Mouse (Mus musculus) left cerebral cortex, postnatal 25 days (tissue): ENCODE measurements around the gene Klf9. TPM values are rescaled to one million over a fixed set of nuclear protein-coding genes. Genes with fewer than 3 reads are reported as not detected.
A peak's percentile ranks its signal among the peaks of the same experiment; 100 is the strongest.

Experiments
- DNase-seq, 2 experiments: peaks; one replicate each; pipeline ENCODE4 v3.0.0; 2022; ENCODE audit warnings: low spot score in 2 of 2, mixed read lengths in 1 of 2
- intact Hi-C: fragments of 180-260 bp; cut with DNase I; formaldehyde crosslinking; loops from one replicate; pipeline ENCODE4 v1.15.1; 2025
- total RNA-seq, 2 experiments: library from RNA; stranded (reverse); gene quantifications; 2 replicates each; pipeline ENCODE4 v1.2.3; 2021

Gene Klf9
- total RNA-seq: 100 to 1,000 TPM; 199 to 208 TPM

DNA sequence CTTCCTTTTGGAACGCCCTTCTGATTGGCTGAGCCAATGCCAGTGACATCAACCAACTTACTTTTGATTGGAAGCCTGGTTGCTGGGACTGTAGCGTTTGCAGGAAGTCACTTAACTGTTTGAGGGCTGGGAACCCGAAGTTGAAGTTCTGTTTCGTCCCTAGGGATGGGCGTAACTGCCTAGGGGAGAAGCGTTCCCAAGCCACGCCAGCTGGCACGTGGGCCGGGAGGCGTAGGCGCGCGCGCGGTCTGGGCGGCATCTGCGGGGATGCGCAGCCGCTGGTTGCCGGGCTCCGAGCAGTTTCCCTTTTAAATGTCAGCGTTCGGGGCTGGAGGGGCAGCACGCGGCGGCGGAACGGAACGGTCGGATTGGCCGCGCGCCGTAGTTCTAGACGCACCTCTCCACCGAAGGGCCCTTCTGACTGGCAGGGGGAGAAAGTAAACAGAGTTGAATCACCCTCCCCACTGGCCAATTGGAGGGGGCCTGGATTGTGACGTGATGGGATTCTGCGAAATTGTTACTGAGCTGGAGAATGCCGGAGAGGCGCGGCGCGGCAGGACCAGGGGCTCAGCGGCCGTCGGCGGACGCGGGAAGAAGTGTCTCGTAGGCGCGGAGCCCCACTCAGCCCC, at the start of gene Klf9:
Gene Klf9 (plus strand): TSS at position 538 of the 629 bp plus-strand sequence.
- intact Hi-C loops: loop anchor here (1.0 kb wide), 1 partner anchor 84 kb away; no protein-coding TSS in a partner anchor
- DNase-seq: peak; percentile 98 to 99

DNA sequence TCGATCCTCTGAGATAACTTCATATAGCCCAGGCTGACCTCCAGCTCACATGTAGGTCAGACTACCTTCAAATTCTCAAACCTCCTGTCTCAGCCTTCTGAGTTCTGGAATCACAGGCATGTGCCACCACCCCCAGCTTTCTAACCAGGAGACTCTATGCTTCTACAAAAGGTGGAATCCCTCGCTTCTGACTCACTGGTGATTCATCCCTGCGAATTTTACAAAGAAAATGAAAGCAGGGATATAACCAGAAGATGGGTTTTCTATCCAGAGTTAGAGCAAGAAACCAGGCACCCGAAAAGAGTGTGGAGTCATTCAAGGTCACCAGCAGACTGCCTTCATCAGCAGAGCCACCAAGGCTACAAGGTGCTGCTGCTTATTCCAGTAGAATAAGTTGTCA, 49.4 kb upstream of the Klf9 start:
- DNase-seq: peak; percentile 36 to 94
- intact Hi-C loops: loop anchor here (2.0 kb wide), 1 partner anchor 43 kb away; no protein-coding TSS in a partner anchor

DNA sequence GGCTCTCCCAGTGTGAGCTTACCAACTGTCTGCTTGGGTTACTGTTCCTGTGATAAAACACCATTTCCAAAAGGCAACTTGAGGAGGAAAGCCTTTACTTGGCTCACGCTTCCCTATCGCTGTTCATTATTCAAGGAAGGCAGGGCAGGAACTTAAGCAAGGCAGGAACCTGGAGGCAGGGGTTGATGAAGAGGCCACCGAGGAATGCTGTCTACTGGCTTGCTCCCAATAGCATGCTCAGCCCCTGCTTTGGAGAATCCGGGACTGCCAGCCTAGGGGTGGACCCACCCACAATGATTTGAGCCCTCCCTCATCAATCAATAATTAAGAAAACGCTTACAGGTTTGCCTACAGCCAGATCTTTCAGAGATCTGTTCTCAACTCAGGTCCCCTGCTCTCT, 47.5 kb upstream of the Klf9 start:
- intact Hi-C loops: no loop called here
- no peak for DNase-seq

DNA sequence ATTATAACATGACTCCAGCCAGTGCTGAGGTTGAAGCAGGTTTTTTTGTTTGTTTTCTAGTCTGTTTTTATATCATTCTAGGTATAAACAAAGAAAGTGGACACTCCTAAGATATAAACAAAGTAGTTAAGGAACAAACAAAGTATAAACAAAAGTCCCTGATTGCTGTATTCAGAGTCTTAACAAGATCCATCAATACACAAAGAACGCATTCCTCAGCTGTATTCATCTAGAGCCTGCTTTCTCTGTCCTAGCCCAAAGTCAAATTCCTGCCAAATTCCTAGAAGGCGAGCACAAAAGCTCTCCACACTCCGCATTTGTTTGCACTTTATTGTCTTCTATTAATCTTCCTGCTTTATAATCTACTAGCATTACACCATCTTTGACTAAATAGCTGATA, 46.1 kb upstream of the Klf9 start:
- intact Hi-C loops: no loop called here
- DNase-seq: no peak

DNA sequence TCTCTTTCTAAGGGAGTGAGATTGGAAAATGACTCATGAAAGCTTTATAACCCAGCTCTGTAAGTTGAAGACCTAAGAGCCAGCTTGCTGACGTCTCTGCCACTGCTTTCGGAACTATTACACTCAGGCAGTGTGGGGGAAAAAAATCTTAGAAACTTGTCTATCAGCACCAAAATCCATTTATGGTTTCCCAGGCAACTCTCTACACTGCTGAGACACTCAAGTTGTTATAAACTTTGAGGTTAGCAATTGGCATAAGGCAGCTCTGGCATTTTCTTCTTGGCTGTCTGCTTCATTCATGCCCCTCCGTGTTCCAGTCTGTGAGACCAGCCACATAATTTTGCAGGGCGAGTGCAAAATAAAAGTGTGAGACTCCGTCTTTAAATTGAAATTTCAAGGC, 34.2 kb upstream of the Klf9 start:
- intact Hi-C loops: no loop called here
- peak in 1 of 2 experiments; percentile 50 for DNase-seq

DNA sequence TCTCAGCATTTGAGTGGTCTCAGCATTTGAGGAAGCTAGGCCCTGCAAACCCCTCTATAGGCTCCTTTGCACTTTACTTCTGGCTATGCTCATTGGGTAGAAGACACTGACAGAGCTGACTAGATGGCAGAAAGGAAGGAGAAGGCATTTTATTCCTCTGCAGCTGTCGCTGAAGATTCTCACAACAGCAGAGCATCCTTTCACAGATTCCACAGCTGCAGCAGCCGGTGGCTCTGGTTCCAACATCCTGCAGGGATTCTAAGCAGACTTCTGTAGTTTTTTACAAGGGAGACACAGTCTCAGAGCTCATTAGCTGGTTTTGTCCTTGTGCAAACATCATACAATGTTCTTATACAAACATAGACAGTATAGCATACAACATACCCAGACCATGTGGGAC, 33.7 kb upstream of the Klf9 start:
- intact Hi-C loops: no loop called here
- peak; percentile 19 to 38 for DNase-seq

DNA sequence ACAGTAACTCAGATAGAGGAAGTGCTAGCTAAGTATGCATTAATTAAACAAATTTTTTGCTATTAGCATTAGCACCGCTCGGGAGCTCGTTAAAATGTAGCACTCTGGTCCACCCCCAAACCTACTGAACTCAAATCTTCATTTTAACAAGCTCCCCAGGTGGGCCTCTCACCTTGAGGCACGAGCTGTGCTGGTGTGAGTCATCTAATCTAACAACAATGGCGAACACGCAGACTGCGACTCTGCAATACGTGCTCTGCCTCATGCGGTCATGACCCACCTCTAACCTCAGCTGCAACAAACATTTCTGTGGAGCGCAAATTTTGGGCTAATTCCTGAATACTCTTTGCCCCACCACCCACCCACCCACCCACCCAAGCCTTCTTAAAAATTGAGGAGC, 19.2 kb upstream of the Klf9 start:
- intact Hi-C loops: no loop called here
- DNase-seq: no peak

DNA sequence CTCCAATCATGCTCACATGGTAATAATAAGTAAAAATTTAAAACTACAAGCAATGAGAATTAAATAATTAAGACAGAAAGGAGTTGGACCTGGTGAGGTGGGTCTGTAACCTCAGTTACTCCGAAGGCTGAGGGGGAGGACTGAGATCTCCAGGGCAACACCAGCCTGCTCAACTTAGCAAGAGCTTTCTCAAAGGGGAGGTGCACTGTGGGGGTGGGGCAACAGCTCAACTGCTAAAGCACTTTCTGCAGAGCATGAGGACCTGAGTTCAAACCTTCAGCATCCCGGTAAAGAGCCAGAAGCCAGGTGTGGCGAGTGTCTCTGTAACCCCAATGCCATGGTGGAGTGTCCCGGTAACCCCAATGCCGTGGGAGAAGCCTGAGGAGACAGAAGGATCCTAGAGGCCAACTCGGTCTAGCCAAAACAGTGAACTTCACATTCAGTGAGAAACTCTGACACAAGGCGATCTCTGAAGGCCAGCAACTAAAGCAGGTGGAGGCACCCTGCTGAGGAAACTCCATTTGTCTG, 16.9 kb upstream of the Klf9 start:
- intact Hi-C loops: no loop called here
- DNase-seq: no peak

DNA sequence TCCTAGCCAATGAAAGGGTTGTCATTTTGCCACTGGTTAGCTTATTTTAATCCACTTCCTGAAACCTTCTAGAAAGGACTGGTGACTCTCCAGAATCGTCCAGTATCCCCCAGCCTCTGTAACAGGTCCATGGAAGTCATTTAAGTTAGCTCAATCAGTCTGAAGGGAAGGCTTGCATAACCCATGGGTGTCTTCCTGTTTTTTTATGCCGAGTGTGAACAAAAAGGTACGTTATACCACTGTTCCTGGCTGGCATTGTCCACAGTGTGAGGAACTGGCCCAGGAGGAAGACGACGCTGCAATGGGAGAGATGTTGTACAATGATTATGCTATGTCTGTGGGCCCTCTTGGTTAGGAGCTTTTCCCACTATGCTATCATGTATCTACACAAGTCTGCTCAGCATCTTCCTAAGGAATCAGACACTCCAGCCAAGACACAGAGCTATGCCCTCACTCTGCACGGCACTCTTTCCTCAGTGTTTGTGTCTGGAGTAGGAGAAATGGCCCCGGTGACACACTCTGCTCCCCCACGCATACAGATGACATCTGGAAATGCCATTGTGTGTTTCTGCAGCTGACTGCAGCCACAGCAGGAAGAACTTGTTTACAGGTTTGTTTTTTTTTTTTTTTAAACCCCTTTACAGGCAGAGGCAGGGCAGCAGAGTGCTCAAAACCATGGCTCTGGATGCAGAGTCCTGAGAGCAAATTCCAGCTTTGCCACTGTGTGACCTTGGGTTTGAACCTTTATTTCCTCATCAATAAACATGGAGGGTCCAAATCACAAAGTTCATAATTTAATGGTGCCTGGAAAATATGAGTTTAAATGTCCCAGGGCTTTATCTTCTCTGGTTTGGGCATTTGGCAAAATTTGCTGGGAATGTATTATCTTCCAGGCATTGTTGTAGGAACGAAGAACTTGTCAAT, 15.5 kb upstream of the Klf9 start:
- DNase-seq: no peak
- intact Hi-C loops: no loop called here

DNA sequence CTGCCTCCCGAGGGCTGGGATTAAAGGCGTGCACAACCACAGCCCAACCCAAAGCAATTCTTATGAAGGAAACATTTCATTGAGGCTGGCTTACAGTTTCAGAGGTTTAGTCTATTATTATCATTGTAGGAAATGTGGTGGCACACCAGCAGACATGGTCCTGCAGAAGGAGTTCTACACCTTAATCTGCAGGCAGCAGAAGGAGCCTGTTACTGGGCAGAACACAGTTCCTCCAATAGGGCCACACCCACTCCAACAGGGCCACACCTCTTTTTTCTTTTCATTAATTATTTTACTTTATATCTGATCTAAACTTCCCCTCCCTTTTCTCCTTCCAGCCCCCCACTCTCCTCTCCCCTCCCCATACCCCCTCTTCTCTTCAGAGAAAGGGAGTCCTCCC, 11.1 kb upstream of the Klf9 start:
- intact Hi-C loops: no loop called here
- no peak for DNase-seq

DNA sequence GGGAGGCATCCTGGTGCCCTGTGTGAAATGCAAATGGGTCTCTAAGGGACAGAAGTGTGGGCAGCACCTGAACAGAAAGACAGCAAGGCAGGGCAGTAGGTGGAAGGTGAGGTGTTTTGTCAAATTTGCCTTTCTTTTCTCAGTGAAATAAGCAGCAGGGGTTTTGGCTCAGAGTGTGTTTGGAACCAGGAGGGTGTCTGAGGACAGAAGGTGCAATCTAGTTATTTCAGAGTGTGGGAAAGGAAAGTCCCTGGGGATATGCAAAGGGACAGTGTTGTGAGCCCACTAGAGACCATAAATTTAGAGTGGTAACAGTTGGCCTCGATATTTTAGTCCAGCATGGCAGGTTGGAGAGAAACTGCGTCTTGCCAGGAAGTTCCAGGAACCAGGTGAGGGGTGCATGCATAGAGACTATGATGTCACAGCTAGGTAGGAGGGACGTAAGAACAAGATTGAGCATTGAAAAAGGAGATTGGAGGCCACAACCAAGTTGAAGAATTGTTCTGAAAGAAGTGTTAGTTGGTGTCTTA, 8.9 kb upstream of the Klf9 start:
- no peak for DNase-seq
- intact Hi-C loops: no loop called here

DNA sequence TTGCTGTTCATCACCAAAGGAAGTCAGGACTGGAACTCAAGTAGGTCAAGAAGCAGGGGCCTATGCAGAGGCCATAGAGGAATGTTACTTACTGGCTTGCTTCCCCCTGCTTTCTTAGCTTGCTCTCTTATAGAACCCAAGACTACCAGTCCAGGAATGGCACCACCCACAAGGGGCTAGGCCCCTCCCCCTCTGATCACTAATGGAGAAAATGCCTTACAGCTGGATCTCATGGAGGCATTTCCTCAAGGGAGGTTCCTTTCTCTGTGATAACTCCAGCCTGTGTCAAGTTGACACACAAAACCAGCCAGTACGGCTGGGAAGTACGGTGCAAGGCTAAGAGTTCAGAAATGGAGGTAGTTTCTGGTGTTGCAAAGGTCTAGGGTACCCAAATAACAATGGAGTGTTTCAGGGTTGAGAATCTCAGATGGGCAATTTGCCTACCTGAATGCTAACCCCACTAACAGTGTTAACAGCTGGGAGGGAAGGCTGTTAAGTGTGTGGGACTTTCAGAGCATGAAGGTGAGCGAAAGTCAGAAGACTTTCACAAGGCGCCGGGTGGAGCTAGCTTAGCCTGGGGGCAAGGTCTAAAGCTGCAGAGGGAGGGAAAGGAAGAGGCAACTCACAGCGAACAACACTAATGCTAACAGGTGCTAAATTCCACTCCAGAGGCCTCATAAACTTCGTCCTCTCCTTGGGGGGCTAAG, 8.2 kb upstream of the Klf9 start:
- DNase-seq: no peak
- intact Hi-C loops: no loop called here

DNA sequence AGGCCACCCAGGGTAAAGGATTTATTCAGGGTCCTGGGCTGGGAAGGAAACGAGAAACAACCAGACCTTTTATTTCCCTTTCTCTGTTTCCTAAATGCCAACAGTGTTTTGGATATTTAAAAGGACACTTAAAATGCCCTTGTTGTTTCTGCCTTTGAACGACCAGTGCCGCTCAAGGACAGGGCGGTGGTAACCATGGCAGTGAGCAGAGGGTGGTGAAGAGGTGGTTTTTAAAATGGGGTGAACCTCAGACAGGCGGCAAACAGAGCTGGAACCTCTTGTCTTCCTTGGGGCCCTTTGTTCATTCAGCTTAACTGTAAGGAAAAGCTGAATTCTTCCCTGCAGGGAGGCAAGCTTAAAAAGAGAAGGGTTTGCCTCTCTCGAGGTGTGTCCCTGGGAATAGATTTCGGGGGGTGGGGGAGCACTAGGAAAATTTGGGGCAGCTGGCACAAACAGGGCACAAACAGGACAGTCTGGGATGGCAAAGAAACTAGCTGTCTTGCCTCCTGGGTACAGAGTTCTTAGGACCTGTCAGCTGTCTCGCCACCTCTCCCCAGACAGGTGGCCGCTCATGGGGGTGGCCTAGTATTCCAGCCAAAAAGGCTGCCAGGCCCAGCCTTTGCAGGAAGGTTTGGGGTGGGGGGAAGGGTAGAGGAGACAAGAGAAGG, 7.5 kb upstream of the Klf9 start:
- intact Hi-C loops: loop anchor here (1.0 to 2.0 kb wide), 3 partner anchors 43 to 202 kb away; no protein-coding TSS in a partner anchor
- peak in 1 of 2 experiments; percentile 69 for DNase-seq

DNA sequence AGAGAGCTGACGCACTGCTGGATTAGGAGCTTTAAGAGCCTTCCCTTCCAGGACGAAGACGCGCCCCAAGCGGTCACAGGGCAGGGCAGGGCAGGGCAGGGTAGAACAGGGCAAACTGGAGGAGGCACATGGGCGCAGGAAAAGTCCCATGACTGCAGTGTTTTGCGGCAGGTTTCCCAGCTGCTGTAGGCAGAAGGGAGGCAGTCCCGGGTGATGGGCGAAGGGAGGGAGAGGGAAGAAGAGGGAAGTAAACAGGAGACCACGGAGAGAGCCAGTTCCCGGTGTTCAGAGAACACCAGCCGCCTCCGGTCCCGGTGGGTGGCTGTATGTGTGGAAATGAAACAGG, 7.0 kb upstream of the Klf9 start:
- DNase-seq: peak; percentile 82 to 96
- intact Hi-C loops: loop anchor here (1.0 to 2.0 kb wide), 3 partner anchors 43 to 203 kb away; no protein-coding TSS in a partner anchor

DNA sequence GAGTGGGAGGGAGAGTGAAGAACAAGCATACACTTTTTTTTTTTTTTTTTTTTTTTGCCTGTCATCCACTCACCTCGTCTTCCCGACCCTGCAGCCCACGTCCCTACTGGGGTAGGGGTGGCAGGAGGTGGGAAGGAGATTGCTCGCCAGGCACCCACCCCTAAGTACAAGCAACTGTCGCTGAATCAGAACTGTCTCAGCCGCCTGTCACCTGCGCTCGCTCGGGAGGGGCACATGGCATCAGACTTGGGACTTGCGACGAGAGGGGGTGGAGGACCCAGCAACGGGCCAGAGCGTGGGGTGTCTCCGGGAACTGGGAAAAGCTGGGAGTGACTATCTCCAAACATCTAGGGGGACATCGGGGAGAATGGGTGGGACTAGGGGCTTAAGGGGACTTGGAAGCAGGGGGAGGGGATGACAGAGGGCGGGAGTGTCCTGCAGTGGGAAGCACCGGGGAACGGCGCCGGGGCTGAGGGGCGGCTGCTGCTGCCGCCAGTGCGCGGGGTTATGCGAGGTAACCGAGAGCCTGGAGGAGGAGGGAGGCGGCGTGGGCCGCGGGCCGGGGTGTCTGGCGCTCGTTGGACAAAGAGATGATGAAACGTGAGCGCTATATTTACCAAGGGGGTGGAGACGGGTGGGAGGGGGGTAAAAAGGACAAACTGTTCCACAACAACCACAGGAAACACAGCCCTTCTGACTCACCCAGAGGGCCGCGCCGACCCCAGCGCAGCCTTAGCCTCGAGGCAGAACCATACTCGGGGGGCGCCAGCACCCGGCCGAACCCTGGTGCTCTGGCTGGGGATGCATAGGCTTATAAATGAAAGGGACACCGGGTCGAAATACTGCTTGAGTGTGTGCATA, 6.4 kb upstream of the Klf9 start:
- peak; percentile 82 to 96 for DNase-seq
- intact Hi-C loops: loop anchor here (1.0 to 2.0 kb wide), 6 partner anchors 44 to 218 kb away; no protein-coding TSS in a partner anchor

DNA sequence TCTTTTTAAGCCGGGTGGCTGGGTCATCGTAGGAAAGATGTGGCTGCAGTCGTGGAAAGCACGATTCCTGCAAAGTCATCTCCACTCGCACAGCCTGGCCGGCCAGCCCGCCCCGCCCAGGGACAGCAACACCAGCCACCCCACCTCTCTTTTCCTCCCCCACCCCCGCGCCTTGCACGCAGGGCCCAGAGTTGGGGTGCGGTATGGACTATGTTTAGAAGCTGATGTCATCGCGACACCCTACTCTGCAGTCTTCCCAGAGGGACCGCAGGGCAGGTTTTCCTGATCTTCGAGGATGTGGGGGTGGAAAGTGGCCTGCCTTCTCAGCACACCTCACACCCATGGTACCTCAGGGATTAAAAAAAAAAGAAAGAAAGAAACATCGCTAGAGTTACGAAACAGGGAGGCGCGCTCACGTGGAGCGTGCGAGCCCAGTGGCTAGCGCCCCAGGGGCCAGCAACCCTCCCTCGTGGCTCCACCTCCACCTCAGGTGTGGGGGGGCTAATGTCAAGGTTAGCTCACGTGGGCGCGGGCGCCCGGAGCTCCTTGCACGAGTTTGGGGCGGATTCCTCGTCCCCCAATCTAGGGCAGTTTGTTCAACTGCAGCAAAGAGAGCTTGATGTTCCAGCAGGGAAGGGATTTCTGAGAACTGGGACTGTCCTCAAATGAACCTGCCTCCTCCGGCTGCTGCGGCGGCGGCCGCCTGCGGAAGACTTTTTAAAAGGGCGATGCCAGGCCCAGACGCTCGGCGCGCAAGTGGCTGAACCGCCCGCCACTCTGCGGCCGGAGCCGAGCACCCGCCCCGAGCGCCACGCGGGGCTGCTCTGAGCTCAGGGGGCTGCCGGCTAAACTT, 5.5 kb upstream of the Klf9 start:
- peak; percentile 91 to 97 for DNase-seq
- intact Hi-C loops: loop anchor here (1.0 to 2.0 kb wide), 4 partner anchors 45 to 219 kb away; no protein-coding TSS in a partner anchor

DNA sequence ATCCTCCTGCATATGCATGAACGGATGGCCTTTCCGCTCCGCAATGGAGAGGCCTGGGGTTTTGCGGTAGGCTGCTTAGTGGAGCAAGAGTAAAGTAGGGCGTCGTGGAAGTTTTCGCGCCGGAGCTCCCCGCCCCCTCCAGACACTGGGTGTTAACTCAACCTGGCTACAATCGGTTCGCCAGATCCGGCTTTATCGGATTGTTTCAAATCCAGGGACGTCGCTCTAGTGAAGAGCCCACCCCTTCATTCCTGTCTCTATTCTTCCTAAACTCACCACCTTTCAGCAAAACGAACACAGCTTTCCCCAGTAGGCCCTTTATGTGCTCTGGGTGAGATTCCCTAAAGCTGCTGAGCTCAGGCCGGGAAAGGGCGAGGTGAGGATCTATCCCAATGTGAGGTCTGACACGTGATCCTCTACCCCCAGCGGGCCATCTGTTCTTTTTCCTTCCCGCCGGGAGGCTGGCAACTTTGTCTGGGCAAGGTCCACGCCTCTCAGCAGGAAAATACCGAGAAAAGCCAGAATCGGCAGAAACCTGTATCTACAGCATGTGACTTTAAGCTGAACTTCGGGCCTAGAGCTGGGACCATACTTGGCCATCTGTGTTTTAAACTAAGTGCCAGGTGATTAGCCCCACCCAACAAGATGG, 4.7 kb upstream of the Klf9 start:
- intact Hi-C loops: no loop called here
- DNase-seq: peak; percentile 58 to 76
